Mouse (Mus musculus) forebrain, postnatal 0 days (tissue): Measurements from ENCODE around the gene Usp7. TPM values are rescaled to one million over a fixed set of nuclear protein-coding genes. Genes with fewer than 3 reads are reported as not detected.
"Not testable (repeated sequence)": the region's sequence is repeated elsewhere in the genome, so short reads cannot be mapped to it uniquely, and the experiment has no call there.

Experiments used
- ATAC-seq: fragments of 200-750 bp; cut with Nextera tagmentation; 2 replicates; pipeline ENCODE4 v1.8.0; 2017; ENCODE audit warnings: mild to moderate bottlenecking, moderate library complexity
- DNase-seq: peaks from one replicate; pipeline ENCODE4 v3.0.0-alpha.2; 2015
- H3K27ac ChIP-seq: fragments of 300-500 bp; sonication (generic); 2 replicates; pipeline ENCODE4 v1.5.1; 2014; ENCODE audit warnings: low read depth, mild to moderate bottlenecking, antibody characterized with exemption, low read length, moderate library complexity, mixed read lengths
- H3K27me3 ChIP-seq: fragments of 300-500 bp; sonication (generic); 2 replicates; pipeline ENCODE4 v1.6.1; 2014; ENCODE audit warnings: mild to moderate bottlenecking, low read length, mixed read lengths; ENCODE audit not compliant: insufficient read depth
- H3K36me3 ChIP-seq: fragments of 300-500 bp; sonication (generic); 2 replicates; pipeline ENCODE4 v1.6.1; 2014; ENCODE audit warnings: mild to moderate bottlenecking, moderate library complexity; ENCODE audit not compliant: insufficient read depth
- H3K4me1 ChIP-seq: fragments of 300-500 bp; sonication (generic); 2 replicates; pipeline ENCODE4 v1.6.1; 2014; ENCODE audit warnings: antibody characterized with exemption; ENCODE audit not compliant: insufficient read depth
- H3K4me2 ChIP-seq: fragments of 300-500 bp; sonication (generic); 2 replicates; pipeline ENCODE4 v1.6.1; 2014; ENCODE audit warnings: low read depth, mild to moderate bottlenecking, moderate library complexity
- H3K4me3 ChIP-seq: fragments of 300-500 bp; sonication (generic); 2 replicates; pipeline ENCODE4 v1.5.1; 2014; ENCODE audit warnings: low read depth, low read length, mixed read lengths
- H3K9ac ChIP-seq: fragments of 300-500 bp; sonication (generic); 2 replicates; pipeline ENCODE4 v1.6.1; 2014; ENCODE audit warnings: mild to moderate bottlenecking
- H3K9me3 ChIP-seq: fragments of 300-500 bp; sonication (generic); 2 replicates; pipeline ENCODE4 v1.6.1; 2016; ENCODE audit warnings: low read length
- CTCF ChIP-seq: sonication (generic); IDR thresholded peaks from 2 replicates; pipeline ENCODE4 v1.5.1; 2016; ENCODE audit warnings: antibody characterized with exemption, control low read depth, low read depth
- WGBS: fragments of 180-500 bp; shearing (Covaris S2); extraction: QIAGEN DNeasy Blood & Tissue Kit; methylation state at CpG from one replicate; pipeline ENCODE4 v1.1.7; 2014; 5-methylcytosine and 5-hydroxymethylcytosine counted together
- polyA plus RNA-seq: library from polyadenylated mRNA; unstranded; fragments of >200 nt; fragmentation: Nextera tagmentation; extraction: Ambion mirVana; gene quantifications from 2 replicates; pipeline ENCODE4 v1.2.1, GENCODE M21; 2015
- total RNA-seq: library from RNA; depleted of rRNA; stranded (reverse); fragments of >200 nt; gene quantifications from 2 replicates; pipeline ENCODE4 v1.2.3, GENCODE M21; 2014

Usp7 gene
- total and polyA plus RNA-seq, 2 experiments from 2014 or later = 18.9 to 200 TPM

DNA sequence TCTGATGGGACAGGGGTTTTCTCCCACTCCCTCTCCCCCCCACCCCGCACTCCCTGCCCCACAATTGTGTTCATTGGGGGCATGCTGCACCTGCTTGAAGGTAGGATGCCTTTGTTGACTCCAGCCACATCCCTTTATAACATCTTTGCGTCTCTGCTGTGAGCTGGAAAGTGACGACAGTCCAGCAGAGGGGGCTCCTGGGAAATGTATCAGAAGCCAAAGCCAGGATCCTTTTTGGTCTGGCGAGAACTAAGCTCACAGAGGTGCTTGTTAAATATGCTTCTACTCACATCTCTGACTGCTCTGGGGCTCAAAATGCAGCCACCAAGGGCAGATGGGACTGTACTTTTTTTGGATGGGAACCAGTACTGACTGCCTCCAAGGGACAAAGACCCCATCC is 21.0 kb downstream of the Usp7 start:
- Histone ChIP-seq H3K36me3 (no peaks in the 10 kb centered on the region), H3K9ac (no peak overlapping the region), H3K4me3 (no peak overlapping the region), H3K4me2 (no peak overlapping the region), H3K9me3 (no peaks in the 10 kb centered on the region), H3K27ac (no peak overlapping the region), H3K4me1 (no peaks in the 10 kb centered on the region), H3K27me3 (no peaks in the 10 kb centered on the region)
- no peak for ATAC-seq
- DNase-seq = no peak
- 0 out of 2 replicates have a peak, but pooled peaks have one; percentile 10 for TF ChIP-seq CTCF
- WGBS = 51% methylated on average over 4 of the region's 4 CpGs

DNA sequence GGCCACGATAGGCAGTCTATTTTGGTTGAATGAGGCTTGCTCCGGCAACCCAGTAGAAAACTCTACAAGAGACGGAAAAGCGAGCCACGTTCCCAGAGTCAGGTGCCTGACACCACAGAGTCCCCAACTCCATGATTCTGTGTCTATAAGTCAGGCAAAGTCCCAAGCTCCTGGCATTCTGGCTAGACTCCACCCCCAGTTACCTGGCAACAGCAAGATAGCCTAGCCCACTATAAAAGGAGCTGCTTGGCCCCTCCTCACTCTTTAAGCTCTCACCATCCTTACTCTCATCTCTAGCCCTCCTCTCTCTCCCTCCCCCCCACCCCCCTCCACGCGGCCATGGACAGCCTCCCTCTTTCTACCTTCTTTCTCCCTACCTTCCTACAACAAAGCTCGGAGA is 21.8 kb downstream of the Usp7 start:
- not testable (repeated sequence) for H3K27me3 ChIP-seq, H3K4me3 ChIP-seq, ATAC-seq, DNase-seq, H3K9ac ChIP-seq, H3K9me3 ChIP-seq, H3K4me1 ChIP-seq, H3K36me3 ChIP-seq, H3K27ac ChIP-seq, H3K4me2 ChIP-seq
- WGBS = 58% methylated on average over 8 of the region's 8 CpGs

- no peak overlapping the region for H3K27ac ChIP-seq
- no peaks in the 10 kb centered on the region for H3K27me3 ChIP-seq
- H3K4me1 ChIP-seq = no peaks in the 10 kb centered on the region
- no peaks in the 10 kb centered on the region for H3K36me3 ChIP-seq
- no peak overlapping the region for H3K4me2 ChIP-seq
- 61% methylated on average over 4 of the region's 4 CpGs for WGBS
- TF ChIP-seq CTCF = no peak
- ATAC-seq (no peak), DNase-seq (no peak)
- H3K9ac ChIP-seq = no peak overlapping the region
- H3K9me3 ChIP-seq = no peaks in the 10 kb centered on the region
- H3K4me3 ChIP-seq = no peak overlapping the region
Measured at GRCm38 (mm10) chr16:8769466-8769865, 22.6 kb downstream of the Usp7 start.

DNA sequence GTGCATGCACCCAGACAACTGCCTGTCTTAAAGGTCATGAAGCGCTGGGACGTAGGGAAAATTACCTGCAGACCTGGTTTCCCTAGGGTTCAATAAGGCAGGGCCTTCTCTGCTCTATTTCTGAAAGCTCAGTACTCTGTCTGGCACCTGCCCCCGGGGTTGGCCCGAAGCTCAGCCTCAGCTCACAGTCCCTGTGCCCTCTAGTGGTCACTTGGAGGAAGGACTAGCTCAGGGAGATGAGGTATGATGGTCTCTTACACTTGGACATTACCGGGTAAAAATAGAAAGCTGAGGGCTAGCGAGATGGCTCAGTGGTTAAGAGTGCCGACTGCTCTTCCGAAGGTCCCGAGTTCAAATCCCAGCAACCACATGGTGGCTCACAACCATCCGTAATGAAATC is 23.0 kb downstream of the Usp7 start:
- Histone ChIP-seq H3K27ac (no peak overlapping the region; the same call in 1 of the 2 replicates), H3K36me3 (no peaks in the 10 kb centered on the region), H3K4me2 (no peak overlapping the region), H3K4me1 (no peaks in the 10 kb centered on the region), H3K9ac (no peak overlapping the region), H3K4me3 (no peak overlapping the region), H3K27me3 (no peaks in the 10 kb centered on the region), H3K9me3 (no peaks in the 10 kb centered on the region)
- ATAC-seq (peak; percentile 74), DNase-seq (peak; percentile 57)
- peak; percentile 81 for TF ChIP-seq CTCF
- WGBS = 16% methylated on average over 10 of the region's 10 CpGs

DNA sequence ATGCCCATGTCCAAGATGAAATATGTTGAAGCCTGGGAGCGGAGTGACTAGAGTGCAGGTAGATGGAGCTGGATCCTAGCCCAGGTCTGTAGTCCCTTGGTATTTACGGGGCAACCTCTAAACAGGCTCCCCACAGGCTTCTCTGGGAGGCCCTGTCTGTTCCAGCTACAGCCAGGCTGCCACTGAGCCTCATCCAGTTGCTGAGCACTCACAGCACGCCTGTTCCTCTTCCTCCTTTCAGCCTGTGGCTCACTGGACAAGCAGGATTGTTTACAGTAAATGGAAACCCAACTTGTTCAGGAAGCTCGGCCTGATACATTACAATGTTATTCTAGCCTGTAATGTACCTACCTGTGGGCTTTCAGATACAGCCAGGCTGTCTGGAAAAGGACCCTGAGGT is 23.5 kb downstream of the Usp7 start:
- DNase-seq = no peak
- WGBS = 75% methylated on average over 4 of the region's 4 CpGs
- Histone ChIP-seq H3K36me3 (no peaks in the 10 kb centered on the region), H3K4me3 (no peak overlapping the region), H3K9me3 (no peaks in the 10 kb centered on the region), H3K4me2 (no peak overlapping the region), H3K27ac (no peak overlapping the region), H3K27me3 (no peaks in the 10 kb centered on the region), H3K9ac (no peak overlapping the region), H3K4me1 (no peaks in the 10 kb centered on the region)
- TF ChIP-seq CTCF = no peak
- ATAC-seq = no peak

- Histone ChIP-seq H3K4me2 (no peak overlapping the region), H3K9me3 (no peaks in the 10 kb centered on the region), H3K9ac (no peak overlapping the region), H3K36me3 (no peaks in the 10 kb centered on the region), H3K27me3 (no peaks in the 10 kb centered on the region), H3K4me3 (no peak overlapping the region), H3K27ac (no peak overlapping the region), H3K4me1 (no peaks in the 10 kb centered on the region)
- DNase-seq = no peak
- TF ChIP-seq CTCF = no peak
- 91% methylated on average over 4 of the region's 4 CpGs for WGBS
- no peak for ATAC-seq
Measured at GRCm38 (mm10) chr16:8768071-8768470, 24.0 kb downstream of the Usp7 start.

GRCm38 (mm10) chr16:8767133-8768052 is 24.7 kb downstream of the Usp7 start:
- Histone ChIP-seq H3K27ac (no peak overlapping the region), H3K36me3 (no peaks in the 10 kb centered on the region), H3K4me3 (no peak overlapping the region), H3K4me2 (no peak overlapping the region), H3K4me1 (no peaks in the 10 kb centered on the region), H3K27me3 (no peaks in the 10 kb centered on the region), H3K9me3 (no peaks in the 10 kb centered on the region), H3K9ac (no peak overlapping the region)
- DNase-seq (no peak), ATAC-seq (no peak)
- WGBS = 91% methylated on average over 11 of the region's 11 CpGs
- no peak for TF ChIP-seq CTCF
